Mouse (Mus musculus) limb, embryonic 11.5 days (tissue): ENCODE measurements around the gene Poldip3. TPM values are rescaled to one million over a fixed set of nuclear protein-coding genes. Genes with fewer than 3 reads are reported as not detected.

ENCODE experiments used
- ATAC-seq: fragments of 200-750 bp; cut with Nextera tagmentation; 2 replicates; pipeline ENCODE4 v1.8.0; 2017; ENCODE audit warnings: low read depth; ENCODE audit not compliant: insufficient number of reproducible peaks, low FRiP score, low TSS enrichment
- DNase-seq: peaks from one replicate; pipeline ENCODE4 v3.0.0-alpha.2; 2015; ENCODE audit warnings: low spot score
- H3K27ac ChIP-seq: fragments of 300-500 bp; sonication (generic); replicated peaks from 2 replicates; pipeline ENCODE4 v1.5.1; 2014; ENCODE audit warnings: low read depth, mild to moderate bottlenecking, low read length
- H3K27me3 ChIP-seq: fragments of 300-500 bp; sonication (generic); 2 replicates; pipeline ENCODE4 v1.6.1; 2014; ENCODE audit warnings: mild to moderate bottlenecking, low read length, mixed read lengths; ENCODE audit not compliant: control insufficient read depth, insufficient read depth
- H3K36me3 ChIP-seq: fragments of 300-500 bp; sonication (generic); 2 replicates; pipeline ENCODE4 v1.6.1; 2014; ENCODE audit warnings: mild to moderate bottlenecking, low read length, moderate library complexity, mixed read lengths; ENCODE audit not compliant: control insufficient read depth, insufficient read depth
- H3K4me1 ChIP-seq: fragments of 300-500 bp; sonication (generic); 2 replicates; pipeline ENCODE4 v1.6.1; 2014; ENCODE audit warnings: low read length, mixed read lengths; ENCODE audit not compliant: control insufficient read depth, insufficient read depth
- H3K4me2 ChIP-seq: fragments of 300-500 bp; sonication (generic); 2 replicates; pipeline ENCODE4 v1.6.1; 2014; ENCODE audit warnings: low read depth, mild to moderate bottlenecking, moderate library complexity; ENCODE audit not compliant: severe bottlenecking
- H3K4me3 ChIP-seq: fragments of 300-500 bp; sonication (generic); 2 replicates; pipeline ENCODE4 v1.5.1; 2014; ENCODE audit warnings: low read depth, low read length
- H3K9ac ChIP-seq: fragments of 300-500 bp; sonication (generic); 2 replicates; pipeline ENCODE4 v1.6.1; 2014; ENCODE audit warnings: mild to moderate bottlenecking, low read length
- H3K9me3 ChIP-seq: fragments of 300-500 bp; sonication (generic); 2 replicates; pipeline ENCODE4 v1.6.1; 2016; ENCODE audit warnings: low read length; ENCODE audit not compliant: control insufficient read depth
- WGBS: fragments of 180-500 bp; shearing (Covaris S2); extraction: QIAGEN DNeasy Blood & Tissue Kit; methylation state at CpG from one replicate; pipeline ENCODE4 v1.1.7; 2014; 5-methylcytosine and 5-hydroxymethylcytosine counted together
- polyA plus RNA-seq: library from polyadenylated mRNA; unstranded; fragments of >200 nt; fragmentation: Nextera tagmentation; extraction: Ambion mirVana; gene quantifications from 2 replicates; pipeline ENCODE4 v1.2.1, GENCODE M21; 2014

The Poldip3 gene
- polyA plus RNA-seq, result 176 and 182 TPM in 2 replicates

GRCm38 (mm10) chr15:83149196-83150072, at the start of gene Poldip3:
Gene Poldip3, minus strand, starts transcription at chr15:83149384.
- peak within 1 kb of the TSS; percentile 97 for H3K9ac ChIP-seq
- ATAC-seq, result peak; percentile 92
- peak; percentile 98 for DNase-seq
- no peaks in the 10 kb centered on the region for H3K9me3 ChIP-seq
- peak within 1 kb of the TSS; percentile 79 for H3K4me2 ChIP-seq
- under 1% methylated on average over 56 of the region's 56 CpGs for WGBS
- H3K4me3 ChIP-seq, result peak within 1 kb of the TSS; percentile 94
- peaks cover 5% of the 10 kb centered on the region; the same call in 1 of the 2 replicates for H3K36me3 ChIP-seq
- H3K27me3 ChIP-seq, result no peaks in the 10 kb centered on the region
- H3K4me1 ChIP-seq, result peaks cover 5% of the 10 kb centered on the region
- peak within 1 kb of the TSS; percentile 94 for H3K27ac ChIP-seq

DNA sequence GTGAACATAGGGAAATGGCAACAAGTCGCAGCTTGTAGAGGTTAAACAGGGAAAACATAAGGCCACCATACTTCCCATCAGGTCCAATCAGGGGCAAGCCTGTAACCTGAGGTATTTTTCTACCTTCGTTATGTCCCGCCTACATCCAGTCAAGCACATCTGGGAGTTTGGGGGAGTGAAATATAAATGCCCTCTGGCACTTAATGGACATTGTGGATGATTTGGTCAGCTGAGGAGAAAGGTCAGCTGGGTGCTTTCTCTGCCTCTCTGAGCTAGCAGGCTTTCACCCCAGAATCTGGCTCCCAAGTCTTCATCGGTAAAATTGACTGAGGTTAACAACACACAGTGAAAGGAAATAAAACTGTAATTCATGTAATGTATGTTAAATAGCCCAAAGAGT, 44.2 kb upstream of the Poldip3 start:
- no peaks in the 10 kb centered on the region for H3K9me3 ChIP-seq
- WGBS, result 91% methylated on average over 4 of the region's 4 CpGs
- no peak overlapping the region for H3K27ac ChIP-seq
- H3K4me2 ChIP-seq, result no peak overlapping the region
- no peaks in the 10 kb centered on the region for H3K4me1 ChIP-seq
- DNase-seq (no peak), ATAC-seq (no peak)
- H3K27me3 ChIP-seq, result no peaks in the 10 kb centered on the region
- H3K4me3 ChIP-seq, result no peak overlapping the region
- H3K9ac ChIP-seq, result no peak overlapping the region
- no peaks in the 10 kb centered on the region for H3K36me3 ChIP-seq

- H3K27me3 ChIP-seq, result no peaks in the 10 kb centered on the region
- H3K4me3 ChIP-seq, result no peak overlapping the region
- no peak for DNase-seq
- no peaks in the 10 kb centered on the region for H3K9me3 ChIP-seq
- no peak overlapping the region for H3K9ac ChIP-seq
- H3K4me2 ChIP-seq, result no peak overlapping the region
- H3K4me1 ChIP-seq, result no peaks in the 10 kb centered on the region
- ATAC-seq, result no peak
- H3K36me3 ChIP-seq, result no peaks in the 10 kb centered on the region
- no peak overlapping the region for H3K27ac ChIP-seq
- 72% methylated on average over 5 of the region's 5 CpGs for WGBS
Observed at GRCm38 (mm10) chr15:83182351-83182750, 33.2 kb upstream of the Poldip3 start.

- no peaks in the 10 kb centered on the region for H3K9me3 ChIP-seq
- 65% methylated on average over 4 of the region's 4 CpGs for WGBS
Observed at GRCm38 (mm10) chr15:83181800-83182330, 32.7 kb upstream of the Poldip3 start.

GRCm38 (mm10) chr15:83180004-83180403, 30.8 kb upstream of the Poldip3 start:
- Histone ChIP-seq H3K4me3 (no peak overlapping the region), H3K9me3 (no peaks in the 10 kb centered on the region), H3K4me1 (no peaks in the 10 kb centered on the region), H3K4me2 (no peak overlapping the region), H3K27ac (no peak overlapping the region), H3K9ac (no peak overlapping the region), H3K36me3 (no peaks in the 10 kb centered on the region), H3K27me3 (no peaks in the 10 kb centered on the region)
- DNase-seq (no peak), ATAC-seq (no peak)
- 83% methylated on average over 6 of the region's 6 CpGs for WGBS

More at GRCm38 (mm10) chr15:83181800-83182330, 32.7 kb upstream of the Poldip3 start:
- Histone ChIP-seq H3K27me3 (no peaks in the 10 kb centered on the region), H3K4me1 (no peaks in the 10 kb centered on the region), H3K9ac (no peak overlapping the region), H3K4me2 (no peak overlapping the region), H3K4me3 (no peak overlapping the region), H3K27ac (no peak overlapping the region), H3K36me3 (no peaks in the 10 kb centered on the region)
- DNase-seq, result no peak
- no peak for ATAC-seq

- Histone ChIP-seq H3K9me3 (no peaks in the 10 kb centered on the region), H3K4me3 (no peak overlapping the region), H3K27me3 (no peaks in the 10 kb centered on the region), H3K36me3 (no peaks in the 10 kb centered on the region), H3K4me1 (no peaks in the 10 kb centered on the region), H3K9ac (no peak overlapping the region), H3K4me2 (no peak overlapping the region), H3K27ac (no peak overlapping the region)
- ATAC-seq, result no peak
- WGBS, result 83% methylated on average over 4 of the region's 4 CpGs
- DNase-seq, result no peak
Observed at GRCm38 (mm10) chr15:83176653-83177052, 27.5 kb upstream of the Poldip3 start.

GRCm38 (mm10) chr15:83173914-83174884, 25.0 kb upstream of the Poldip3 start:
- no peak overlapping the region for H3K9ac ChIP-seq
- DNase-seq, result no peak
- H3K4me1 ChIP-seq, result peaks cover 4% of the 10 kb centered on the region; the same call in 1 of the 2 replicates
- H3K27ac ChIP-seq, result no peak overlapping the region
- H3K9me3 ChIP-seq, result no peaks in the 10 kb centered on the region
- ATAC-seq, result no peak
- WGBS, result 91% methylated on average over 14 of the region's 14 CpGs
- no peak overlapping the region for H3K4me3 ChIP-seq
- no peaks in the 10 kb centered on the region for H3K27me3 ChIP-seq
- no peak overlapping the region for H3K4me2 ChIP-seq
- H3K36me3 ChIP-seq, result no peaks in the 10 kb centered on the region
